Mouse (Mus musculus) CD4-positive helper T cell, adult 2 months (primary cell): Measurements from ENCODE around the gene Phf12.
A peak's percentile ranks its signal among the peaks of the same experiment; 100 is the strongest.
"Not testable (repeated sequence)": the region's sequence is repeated elsewhere in the genome, so short reads cannot be mapped to it uniquely, and the experiment has no call there.

Experiments used
- DNase-seq: peaks from one replicate; pipeline ENCODE4 v3.0.0-alpha.2; 2012; ENCODE audit warnings: low read depth, missing footprints, low spot score

The Phf12 gene

GRCm38 (mm10) chr11:78031947-78032808, 49.6 kb downstream of the Phf12 start, which contains the start of gene Dhrs13:
TSS of gene Dhrs13 (plus strand) at chr11:78032280.
- peak; percentile 92 for DNase-seq

- DNase-seq, result no peak
Observed at GRCm38 (mm10) chr11:78032809-78033195, 50.2 kb downstream of the Phf12 start.

- no peak for DNase-seq
Observed at GRCm38 (mm10) chr11:78033931-78034617, 51.5 kb downstream of the Phf12 start.

GRCm38 (mm10) chr11:78036791-78037190, 54.2 kb downstream of the Phf12 start:
- no peak for DNase-seq

- DNase-seq, result peak; percentile 75
Observed at GRCm38 (mm10) chr11:78037831-78038752, 55.5 kb downstream of the Phf12 start, which contains the start of gene Flot2. TSS of gene Flot2 (plus strand) at chr11:78037931.

- DNase-seq, result no peak
Observed at GRCm38 (mm10) chr11:78040878-78041277, 58.3 kb downstream of the Phf12 start.

GRCm38 (mm10) chr11:78042290-78042870, 59.8 kb downstream of the Phf12 start:
- not testable (repeated sequence) for DNase-seq

GRCm38 (mm10) chr11:78044758-78045251, 62.3 kb downstream of the Phf12 start:
- DNase-seq, result no peak

- DNase-seq, result not testable (repeated sequence)
Observed at GRCm38 (mm10) chr11:78048637-78049036, 66.1 kb downstream of the Phf12 start.

- no peak for DNase-seq
Observed at GRCm38 (mm10) chr11:78053078-78053477, 70.5 kb downstream of the Phf12 start.

- DNase-seq, result no peak
Observed at GRCm38 (mm10) chr11:78056946-78057345, 74.4 kb downstream of the Phf12 start.

- peak; percentile 47 for DNase-seq
Observed at GRCm38 (mm10) chr11:78059833-78060757, 77.5 kb downstream of the Phf12 start.

- DNase-seq, result no peak
Observed at GRCm38 (mm10) chr11:78062563-78062962, 80.0 kb downstream of the Phf12 start.

GRCm38 (mm10) chr11:78065906-78066305, 83.4 kb downstream of the Phf12 start:
- no peak for DNase-seq

- no peak for DNase-seq
Observed at GRCm38 (mm10) chr11:78066641-78067040, 84.1 kb downstream of the Phf12 start.

- no peak for DNase-seq
Observed at GRCm38 (mm10) chr11:78067566-78067965, 85.0 kb downstream of the Phf12 start.

- DNase-seq, result no peak
Observed at GRCm38 (mm10) chr11:78069130-78069529, 86.6 kb downstream of the Phf12 start.

- no peak for DNase-seq
Observed at GRCm38 (mm10) chr11:78069646-78070045, 87.1 kb downstream of the Phf12 start.

GRCm38 (mm10) chr11:78071938-78072337, 89.4 kb downstream of the Phf12 start:
- DNase-seq, result no peak
